Mouse (Mus musculus) olfactory bulb, adult 2 months (tissue): ENCODE results near the gene Mgat2.

Experiments used
- CTCF ChIP-seq: fragments of 200-500 bp; IDR thresholded peaks from 2 replicates; pipeline ENCODE4 v1.5.1; 2012; ENCODE audit warnings: low read depth, mild to moderate bottlenecking, low read length, moderate library complexity; ENCODE audit not compliant: insufficient read depth
- POLR2A ChIP-seq: fragments of 200-500 bp; IDR thresholded peaks from 2 replicates; pipeline ENCODE4 v1.6.1; 2012; ENCODE audit warnings: mild to moderate bottlenecking, low read depth, low read length, moderate library complexity; ENCODE audit not compliant: insufficient read depth

DNA sequence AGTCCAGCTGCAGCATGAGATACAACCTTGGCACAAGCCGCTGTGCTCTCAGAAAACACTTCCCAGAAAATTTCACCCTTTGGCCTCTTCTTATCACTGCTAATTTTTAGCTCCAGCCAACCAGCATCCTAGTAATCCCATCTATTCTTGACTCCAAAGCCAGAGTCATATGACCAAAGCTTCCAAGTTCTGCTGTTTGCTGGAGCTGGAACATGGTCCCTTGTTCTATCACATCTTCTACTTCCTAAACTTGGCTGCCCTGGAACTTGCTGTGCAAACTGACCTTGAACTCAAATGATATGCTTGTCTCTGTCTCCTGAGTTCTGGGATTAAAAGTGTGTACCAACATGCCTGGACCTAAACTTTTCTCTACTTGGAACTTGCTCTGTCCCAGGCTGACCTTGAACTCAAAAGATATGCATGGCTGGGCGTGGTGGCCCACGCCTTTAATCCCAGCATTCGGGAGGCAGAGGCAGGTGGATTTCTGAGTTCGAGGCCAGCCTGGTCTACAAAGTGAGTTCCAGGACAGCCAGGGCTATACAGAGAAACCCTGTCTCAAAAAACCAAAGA lies 36.7 kb upstream of the Mgat2 start:
- TF ChIP-seq POLR2A (no peak), CTCF (no peak)
